Mouse (Mus musculus): ENCODE measurements around the gene Prkg2.

The Prkg2 gene

GRCm38 (mm10) chr5:99036596-99037441, at the start of gene Prkg2:
TSS of gene Prkg2 (minus strand) at chr5:99037351.
- DNase-seq (ENCODE audit: low spot score) = no peak

- DNase-seq (ENCODE audit: low spot score) = no peak
Observed at GRCm38 (mm10) chr5:99083955-99084354, 46.8 kb upstream of the Prkg2 start.

- DNase-seq (ENCODE audit: low spot score) = no peak
Observed at GRCm38 (mm10) chr5:99078375-99078774, 41.2 kb upstream of the Prkg2 start.

GRCm38 (mm10) chr5:99068391-99068790, 31.2 kb upstream of the Prkg2 start:
- no peak for DNase-seq (ENCODE audit: low spot score)

GRCm38 (mm10) chr5:99062582-99062981, 25.4 kb upstream of the Prkg2 start:
- DNase-seq (ENCODE audit: low spot score) = no peak

GRCm38 (mm10) chr5:99039021-99039420, 1.9 kb upstream of the Prkg2 start:
- DNase-seq (ENCODE audit: low spot score) = no peak

GRCm38 (mm10) chr5:99037442-99037811, 276 bp upstream of the Prkg2 start:
- no peak for DNase-seq (ENCODE audit: low spot score)

GRCm38 (mm10) chr5:99035961-99036360, 1.2 kb downstream of the Prkg2 start:
- DNase-seq (ENCODE audit: low spot score) = no peak

- no peak for DNase-seq (ENCODE audit: low spot score)
Observed at GRCm38 (mm10) chr5:99031551-99032149, 5.5 kb downstream of the Prkg2 start.

- DNase-seq (ENCODE audit: low spot score) = no peak
Observed at GRCm38 (mm10) chr5:99026343-99026742, 10.8 kb downstream of the Prkg2 start.

- no peak for DNase-seq (ENCODE audit: low spot score)
Observed at GRCm38 (mm10) chr5:99019709-99020108, 17.4 kb downstream of the Prkg2 start.

GRCm38 (mm10) chr5:99015140-99015539, 22.0 kb downstream of the Prkg2 start:
- DNase-seq (ENCODE audit: low spot score) = no peak

GRCm38 (mm10) chr5:99010448-99011151, 26.6 kb downstream of the Prkg2 start:
- DNase-seq (ENCODE audit: low spot score) = no peak

- DNase-seq (ENCODE audit: low spot score) = no peak
Observed at GRCm38 (mm10) chr5:98998104-98998503, 39.0 kb downstream of the Prkg2 start.

GRCm38 (mm10) chr5:98995767-98996166, 41.4 kb downstream of the Prkg2 start:
- no peak for DNase-seq (ENCODE audit: low spot score)

GRCm38 (mm10) chr5:98991600-98991999, 45.6 kb downstream of the Prkg2 start:
- no peak for DNase-seq (ENCODE audit: low spot score)

GRCm38 (mm10) chr5:98987634-98988033, 49.5 kb downstream of the Prkg2 start:
- DNase-seq (ENCODE audit: low spot score) = no peak

GRCm38 (mm10) chr5:98987116-98987515, 50.0 kb downstream of the Prkg2 start:
- no peak for DNase-seq (ENCODE audit: low spot score)

- no peak for DNase-seq (ENCODE audit: low spot score)
Observed at GRCm38 (mm10) chr5:98986459-98986858, 50.7 kb downstream of the Prkg2 start.

GRCm38 (mm10) chr5:98986011-98986410, 51.1 kb downstream of the Prkg2 start:
- DNase-seq (ENCODE audit: low spot score) = no peak

GRCm38 (mm10) chr5:98985077-98985476, 52.1 kb downstream of the Prkg2 start:
- DNase-seq (ENCODE audit: low spot score) = no peak

GRCm38 (mm10) chr5:98981304-98981703, 55.8 kb downstream of the Prkg2 start:
- DNase-seq (ENCODE audit: low spot score) = no peak

- DNase-seq (ENCODE audit: low spot score) = no peak
Observed at GRCm38 (mm10) chr5:98978316-98978715, 58.8 kb downstream of the Prkg2 start.
